Mouse (Mus musculus) erythroblast, embryonic 14.5 days (primary cell): ENCODE results near the gene Primpol.

ENCODE experiments used
- GATA1 ChIP-seq: IDR thresholded peaks from 2 replicates; pipeline ENCODE4 v1.6.1; 2012; ENCODE audit warnings: low read length, inconsistent platforms, mixed read lengths
- TAL1 ChIP-seq: IDR thresholded peaks from 3 replicates; pipeline ENCODE4 v1.6.1; 2012; ENCODE audit warnings: low read length, inconsistent platforms, mixed read lengths

GRCm38 (mm10) chr8:46547245-46547644 is 69.8 kb downstream of the Primpol start:
- TF ChIP-seq GATA1 (no peak), TAL1 (no peak)
